ENCODE assay signal across 37 mouse cellular contexts in the genomic region with DNA sequence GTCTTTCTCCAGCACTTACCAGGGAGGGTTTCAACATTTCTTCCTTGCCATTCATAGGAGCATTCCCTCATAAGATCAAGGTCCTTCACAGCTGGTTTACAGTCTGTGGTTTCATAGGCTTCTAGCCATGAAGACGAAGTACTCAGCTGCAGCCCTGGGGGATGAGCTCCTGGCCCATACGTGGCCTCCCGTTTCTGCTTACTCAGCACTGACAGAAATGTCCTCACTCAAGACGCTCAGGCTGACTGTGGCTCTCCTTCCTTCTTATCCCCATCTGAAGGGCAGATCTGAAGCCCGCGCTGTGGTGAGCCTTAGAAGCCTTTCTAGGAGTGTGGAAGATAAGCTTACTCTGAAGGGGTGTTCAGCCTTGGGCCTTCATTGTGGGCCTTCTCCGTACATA. TPM values are rescaled to one million over a fixed set of nuclear protein-coding genes. Genes with fewer than 3 reads are reported as not detected.
"Had no signal": no experiment of that assay in that cellular context is flagged by ENCODE, and none has a peak within 500 bp of the region (broad histone marks: within the 10 kb centered on the region; RNA-seq: fewer than 3 reads in every experiment).

No protein-coding gene starts in this region.

- H3K4me3 ChIP-seq: heart, adult 2 months; heart, embryonic 13.5 days; heart, embryonic 15.5 days; hindbrain, embryonic 13.5 days; kidney, embryonic 15.5 days; limb, embryonic 13.5 days; limb, embryonic 15.5 days; liver, embryonic 12.5 days had no signal

- H3K4me2 ChIP-seq: heart, embryonic 11.5 days; heart, embryonic 13.5 days; heart, embryonic 15.5 days; hindbrain, embryonic 13.5 days; kidney, embryonic 15.5 days; limb, embryonic 13.5 days; limb, embryonic 15.5 days; liver, embryonic 12.5 days had no signal

- H3K36me3 ChIP-seq: heart, embryonic 13.5 days; heart, embryonic 15.5 days; hindbrain, embryonic 13.5 days; kidney, embryonic 15.5 days; limb, embryonic 13.5 days; limb, embryonic 15.5 days; liver, embryonic 12.5 days had no signal

- H3K27ac ChIP-seq: heart, adult 2 months; heart, embryonic 13.5 days; heart, embryonic 15.5 days; hindbrain, postnatal 0 days; kidney, embryonic 15.5 days; kidney, postnatal 0 days; limb, embryonic 13.5 days; limb, embryonic 15.5 days; liver, embryonic 12.5 days had no signal

- H3K9ac ChIP-seq: heart, embryonic 13.5 days; heart, embryonic 15.5 days; hindbrain, embryonic 13.5 days; kidney, embryonic 15.5 days; limb, embryonic 13.5 days; limb, embryonic 15.5 days; liver, embryonic 12.5 days had no signal

- H3K9me3 ChIP-seq: heart, embryonic 13.5 days; heart, embryonic 15.5 days; hindbrain, embryonic 13.5 days; kidney, embryonic 15.5 days; limb, embryonic 13.5 days; limb, embryonic 15.5 days; liver, embryonic 12.5 days had no signal

- H3K4me1 ChIP-seq: heart, embryonic 13.5 days; heart, embryonic 15.5 days; kidney, embryonic 15.5 days; limb, embryonic 13.5 days; limb, embryonic 15.5 days; liver, embryonic 12.5 days had no signal

- DNase-seq: gastrocnemius, postnatal 14 days; gastrocnemius, postnatal 36 days; heart, adult 11 months; heart, adult 2 months; heart, postnatal 14 days; heart, postnatal 36 days; kidney, adult 11 months; kidney, adult 2 months; kidney, adult 9 months; kidney, postnatal 14 days; kidney, postnatal 36 days; layer of hippocampus, adult 9-11 months; layer of hippocampus, postnatal 36 days had no signal

- ATAC-seq: intestine, embryonic 16.5 days; liver, embryonic 12.5 days had no signal

RNA-seq across cellular contexts. Expression of a gene that starts 11.0 kb away (rescaled TPM):
- total RNA-seq: gastrocnemius, adult 18-20 months; gastrocnemius, adult 8-10 months; gastrocnemius, postnatal 14 days; gastrocnemius, postnatal 36 days; heart, adult 2 months; heart, postnatal 14 days; heart, postnatal 36 days; hematopoietic stem cell, adult 5-6 weeks; layer of hippocampus, adult 18-20 months; layer of hippocampus, adult 8-10 months; layer of hippocampus, postnatal 36 days; left cerebral cortex, adult 8-10 months; left cerebral cortex, postnatal 4 days; liver, adult 2 months had no signal
- polyA plus RNA-seq: gonadal fat pad, adult 2 months; heart, adult 2 months; heart, embryonic 11.5 days; heart, embryonic 13.5 days; heart, embryonic 15.5 days; heart, postnatal 0 days; intestine, embryonic 14.5 days; intestine, embryonic 16.5 days; kidney, adult 2 months; kidney, embryonic 15.5 days; kidney, postnatal 0 days; large intestine, adult 2 months; limb, embryonic 11.5 days; limb, embryonic 15.5 days; liver, adult 2 months; liver, embryonic 12.5 days had no signal

RNA-seq across cellular contexts. Expression of a gene that starts 40.6 kb away (rescaled TPM):
- total RNA-seq: gastrocnemius, adult 18-20 months had no signal
